Mouse (Mus musculus) heart, embryonic 12.5 days (tissue): ENCODE measurements around the gene Rc3h1. TPM values are rescaled to one million over a fixed set of nuclear protein-coding genes. Genes with fewer than 3 reads are reported as not detected.
"Not testable (repeated sequence)": the region's sequence is repeated elsewhere in the genome, so short reads cannot be mapped to it uniquely, and the experiment has no call there.

Experiments
- ATAC-seq: fragments of 200-750 bp; cut with Nextera tagmentation; 2 replicates; pipeline ENCODE4 v1.8.0; 2017; ENCODE audit warnings: moderate TSS enrichment, moderate library complexity; ENCODE audit not compliant: insufficient number of reproducible peaks, low FRiP score
- H3K27ac ChIP-seq: fragments of 300-500 bp; sonication (generic); 2 replicates; pipeline ENCODE4 v1.5.1; 2016; ENCODE audit warnings: mild to moderate bottlenecking, moderate library complexity; ENCODE audit not compliant: poor library complexity, severe bottlenecking
- H3K27me3 ChIP-seq: fragments of 300-500 bp; sonication (generic); replicated peaks from 2 replicates; pipeline ENCODE4 v1.6.1; 2016; ENCODE audit warnings: mild to moderate bottlenecking, moderate library complexity
- H3K36me3 ChIP-seq: fragments of 300-500 bp; sonication (generic); 2 replicates; pipeline ENCODE4 v1.6.1; 2016; ENCODE audit warnings: mild to moderate bottlenecking, moderate library complexity
- H3K4me1 ChIP-seq: fragments of 300-500 bp; sonication (generic); replicated peaks from 2 replicates; pipeline ENCODE4 v1.6.1; 2016; ENCODE audit warnings: mild to moderate bottlenecking
- H3K4me2 ChIP-seq: fragments of 300-500 bp; sonication (generic); 2 replicates; pipeline ENCODE4 v1.6.1; 2016; ENCODE audit warnings: mild to moderate bottlenecking, moderate library complexity
- H3K4me3 ChIP-seq: fragments of 300-500 bp; sonication (generic); 2 replicates; pipeline ENCODE4 v1.5.1; 2016; ENCODE audit warnings: mild to moderate bottlenecking
- H3K9ac ChIP-seq: fragments of 300-500 bp; sonication (generic); 2 replicates; pipeline ENCODE4 v1.6.1; 2016; ENCODE audit warnings: mild to moderate bottlenecking, moderate library complexity
- H3K9me3 ChIP-seq: fragments of 300-500 bp; sonication (generic); replicated peaks from 2 replicates; pipeline ENCODE4 v1.6.1; 2016; ENCODE audit warnings: mild to moderate bottlenecking, moderate library complexity
- WGBS: fragments of 180-500 bp; shearing (Covaris S2); methylation state at CpG from one replicate; pipeline ENCODE4 v1.1.7; 2016; 5-methylcytosine and 5-hydroxymethylcytosine counted together
- polyA plus RNA-seq: library from polyadenylated mRNA; unstranded; fragments of >200 nt; fragmentation: Nextera tagmentation; extraction: Ambion mirVana; gene quantifications from 2 replicates; pipeline ENCODE4 v1.2.1, GENCODE M21; 2016

Rc3h1 gene
- polyA plus RNA-seq = 7.9 and 9.6 TPM in 2 replicates

DNA sequence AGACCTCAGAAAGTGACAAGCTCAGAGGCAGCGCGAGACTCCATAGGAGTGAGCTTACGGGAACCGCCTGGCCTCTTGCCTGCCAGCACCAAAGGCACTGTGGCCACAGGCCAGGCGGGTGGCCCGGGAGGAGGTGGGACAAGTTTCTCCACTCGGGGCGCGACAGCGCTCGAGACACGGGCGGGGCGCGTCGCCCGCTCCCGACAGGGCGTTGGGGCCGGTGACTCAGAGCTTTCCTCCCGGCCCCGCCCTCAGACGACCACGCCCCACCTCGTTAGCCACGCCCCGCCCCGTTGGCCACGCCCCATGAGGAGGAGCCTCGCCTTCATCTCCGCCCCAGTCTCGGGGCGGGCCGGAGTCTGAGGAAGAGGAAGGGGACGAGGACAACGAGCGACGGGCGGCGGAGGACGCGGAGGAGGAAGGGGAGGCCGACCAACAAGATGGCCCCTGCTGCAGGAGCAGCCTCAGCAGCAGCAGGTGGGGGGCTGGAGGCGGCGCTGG lies at the start of gene Rc3h1:
TSS of gene Rc3h1 (plus strand) at position 362 of the 501 bp plus-strand sequence.
- Histone ChIP-seq H3K4me3 (peak within 1 kb of the TSS; percentile 84), H3K27me3 (no peaks in the 10 kb centered on the region), H3K9me3 (no peaks in the 10 kb centered on the region), H3K4me1 (peaks cover 18% of the 10 kb centered on the region), H3K4me2 (peak within 1 kb of the TSS; percentile 73), H3K27ac (peak within 1 kb of the TSS; percentile 90), H3K9ac (peak within 1 kb of the TSS; percentile 95), H3K36me3 (no peaks in the 10 kb centered on the region)
- under 1% methylated on average over 43 of the region's 45 CpGs for WGBS
- ATAC-seq = peak; percentile 96

DNA sequence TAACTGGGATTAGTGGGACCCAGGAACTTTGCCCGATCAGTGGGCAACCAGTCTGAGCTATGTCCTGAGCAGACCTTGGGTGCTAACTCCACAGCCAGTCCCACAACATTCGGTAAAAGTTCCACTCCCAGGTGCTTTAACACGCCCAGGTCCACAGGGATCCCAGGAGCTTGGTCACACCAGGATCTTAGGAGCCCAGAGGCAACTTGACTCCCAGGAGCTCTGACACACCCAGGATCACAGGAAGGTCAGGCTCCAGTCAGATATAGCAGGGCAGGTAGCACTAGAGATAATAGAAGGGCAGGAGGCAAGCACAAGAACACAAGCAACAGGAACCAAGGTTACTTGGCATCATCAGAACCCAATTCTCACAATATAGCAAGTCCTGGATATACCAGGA lies 48.1 kb upstream of the Rc3h1 start:
- H3K27ac ChIP-seq = no peak overlapping the region
- no peaks in the 10 kb centered on the region for H3K27me3 ChIP-seq
- no peaks in the 10 kb centered on the region for H3K9me3 ChIP-seq
- no peaks in the 10 kb centered on the region for H3K4me1 ChIP-seq
- H3K4me3 ChIP-seq = no peak overlapping the region
- no peak overlapping the region for H3K4me2 ChIP-seq
- no peaks in the 10 kb centered on the region for H3K36me3 ChIP-seq
- no peak for ATAC-seq
- H3K9ac ChIP-seq = no peak overlapping the region
- 74% methylated on average over 3 of the region's 3 CpGs for WGBS

DNA sequence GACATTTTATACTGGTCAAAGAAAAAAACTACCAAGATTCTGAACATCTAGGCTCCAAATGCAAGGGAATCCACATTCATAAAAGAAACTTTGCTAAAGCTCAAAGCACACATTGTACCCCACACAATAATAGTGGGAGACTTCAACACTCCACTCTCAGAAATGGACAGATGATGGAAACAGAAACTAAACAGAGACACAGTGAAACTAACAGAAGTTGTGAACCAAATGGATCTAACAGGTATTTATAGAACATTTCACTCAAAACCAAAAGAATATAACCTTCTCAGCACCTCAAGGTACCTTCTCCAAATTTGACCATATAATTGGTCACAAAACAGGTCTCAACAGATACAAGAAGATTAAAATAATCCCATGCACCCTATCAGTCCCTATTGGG lies 46.3 kb upstream of the Rc3h1 start:
- H3K36me3 ChIP-seq, H3K4me1 ChIP-seq, H3K4me2 ChIP-seq, ATAC-seq, H3K4me3 ChIP-seq, H3K9ac ChIP-seq, H3K27ac ChIP-seq, H3K9me3 ChIP-seq, H3K27me3 ChIP-seq: not testable (repeated sequence)

DNA sequence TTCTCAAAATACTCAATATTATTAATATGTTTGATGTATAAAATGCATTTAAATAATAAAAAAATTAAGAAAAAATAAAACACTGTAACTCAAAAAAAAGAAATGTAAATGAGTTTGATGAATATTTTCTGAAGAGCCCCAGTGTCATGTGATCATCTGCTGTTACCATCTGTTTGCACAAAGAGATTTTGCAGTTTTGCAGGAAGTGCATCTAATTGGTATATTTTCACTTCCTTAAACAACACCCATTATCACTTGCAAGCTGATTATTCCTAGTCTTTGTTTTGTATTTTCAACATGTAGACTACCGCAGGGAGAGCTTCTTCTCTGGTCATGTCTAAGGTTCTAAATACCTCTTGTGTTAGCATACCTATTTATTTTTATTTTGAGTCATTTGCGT lies 45.1 kb upstream of the Rc3h1 start:
- no peak for ATAC-seq
- 74% methylated on average over 2 of the region's 2 CpGs for WGBS

DNA sequence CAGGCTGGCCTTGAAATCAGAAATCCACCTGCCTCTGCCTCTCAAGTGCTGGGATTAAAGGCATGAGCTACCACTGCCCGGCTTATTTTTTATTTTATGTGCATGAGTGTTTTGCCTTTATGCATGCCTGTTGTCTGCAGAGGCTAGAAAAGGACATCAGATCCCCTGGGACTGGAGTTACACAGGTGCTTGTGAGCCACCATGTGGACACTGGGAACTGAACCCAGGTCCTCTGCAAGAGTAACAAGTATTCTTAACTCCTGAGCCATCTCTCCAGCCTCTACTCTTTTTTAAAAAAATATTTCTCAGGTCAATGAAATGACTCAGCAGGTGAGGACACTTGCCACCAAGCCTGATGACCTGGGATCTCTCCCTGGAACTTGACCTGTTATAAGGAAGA lies 44.6 kb upstream of the Rc3h1 start:
- no peaks in the 10 kb centered on the region for H3K9me3 ChIP-seq
- WGBS = 82% methylated on average over 1 of the region's 1 CpGs
- no peak for ATAC-seq

More for the DNA sequence above, 45.1 kb upstream of the Rc3h1 start:
- H3K4me3 ChIP-seq = no peak overlapping the region
- no peak overlapping the region for H3K4me2 ChIP-seq
- no peaks in the 10 kb centered on the region for H3K27me3 ChIP-seq
- no peak overlapping the region for H3K9ac ChIP-seq
- H3K4me1 ChIP-seq = no peaks in the 10 kb centered on the region
- no peaks in the 10 kb centered on the region for H3K36me3 ChIP-seq
- H3K9me3 ChIP-seq = no peaks in the 10 kb centered on the region
- H3K27ac ChIP-seq = no peak overlapping the region

DNA sequence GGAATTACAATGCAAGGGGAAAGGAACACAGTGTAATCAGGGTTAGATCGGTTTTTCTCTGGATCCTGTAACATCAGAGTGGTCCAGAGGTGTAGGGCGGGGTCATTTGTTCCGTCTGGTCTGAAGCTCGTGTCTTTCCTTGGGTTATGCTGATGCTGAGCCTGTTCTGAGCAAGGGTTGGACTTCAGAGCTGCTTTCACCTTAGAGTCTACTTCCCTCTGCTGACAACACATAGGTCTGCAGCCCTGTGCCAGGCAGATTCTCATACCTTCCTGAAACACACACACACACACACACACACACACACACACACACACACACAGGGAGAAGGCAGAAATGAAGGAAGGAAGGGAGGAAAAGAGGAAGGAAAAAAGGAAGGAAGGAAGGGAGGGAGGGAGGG lies 43.2 kb upstream of the Rc3h1 start:
- no peak for ATAC-seq
- Histone ChIP-seq H3K9ac (no peak overlapping the region), H3K27ac (no peak overlapping the region), H3K36me3 (no peaks in the 10 kb centered on the region), H3K27me3 (no peaks in the 10 kb centered on the region), H3K4me1 (no peaks in the 10 kb centered on the region), H3K4me2 (no peak overlapping the region), H3K4me3 (no peak overlapping the region), H3K9me3 (no peaks in the 10 kb centered on the region)
- 45% methylated on average over 4 of the region's 4 CpGs for WGBS

More for the DNA sequence above, 44.6 kb upstream of the Rc3h1 start:
- no peak overlapping the region for H3K27ac ChIP-seq
- no peaks in the 10 kb centered on the region for H3K27me3 ChIP-seq
- no peak overlapping the region for H3K4me2 ChIP-seq
- H3K36me3 ChIP-seq = no peaks in the 10 kb centered on the region
- H3K4me1 ChIP-seq = no peaks in the 10 kb centered on the region
- H3K4me3 ChIP-seq = no peak overlapping the region
- H3K9ac ChIP-seq = no peak overlapping the region

DNA sequence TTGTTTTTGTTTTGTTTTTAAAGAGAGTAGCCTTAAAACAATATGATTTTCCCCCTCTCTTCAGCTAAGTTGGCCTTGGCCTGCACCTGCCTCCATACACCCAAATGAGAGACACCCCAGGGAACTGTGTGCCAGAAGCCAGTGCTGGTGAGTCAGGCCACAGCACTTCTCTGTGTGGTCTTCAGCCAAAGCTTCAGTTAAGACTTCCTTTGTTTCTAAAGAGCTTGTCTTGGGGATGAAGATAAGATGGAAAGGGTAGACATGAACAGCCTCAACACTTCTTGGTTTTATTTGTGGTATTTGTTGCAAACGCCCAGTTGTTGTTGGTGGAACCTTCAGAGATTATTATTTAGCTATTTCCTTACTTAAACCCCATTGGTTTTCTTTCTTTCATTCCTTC lies 31.5 kb upstream of the Rc3h1 start:
- WGBS = 44% methylated on average over 1 of the region's 1 CpGs
- H3K36me3 ChIP-seq = no peaks in the 10 kb centered on the region
- H3K4me3 ChIP-seq = no peak overlapping the region
- no peak overlapping the region for H3K4me2 ChIP-seq
- H3K4me1 ChIP-seq = peaks cover 6% of the 10 kb centered on the region; the same call in 1 of the 2 replicates
- no peak overlapping the region for H3K27ac ChIP-seq
- no peak for ATAC-seq
- no peak overlapping the region for H3K9ac ChIP-seq
- H3K9me3 ChIP-seq = no peaks in the 10 kb centered on the region
- H3K27me3 ChIP-seq = no peaks in the 10 kb centered on the region

DNA sequence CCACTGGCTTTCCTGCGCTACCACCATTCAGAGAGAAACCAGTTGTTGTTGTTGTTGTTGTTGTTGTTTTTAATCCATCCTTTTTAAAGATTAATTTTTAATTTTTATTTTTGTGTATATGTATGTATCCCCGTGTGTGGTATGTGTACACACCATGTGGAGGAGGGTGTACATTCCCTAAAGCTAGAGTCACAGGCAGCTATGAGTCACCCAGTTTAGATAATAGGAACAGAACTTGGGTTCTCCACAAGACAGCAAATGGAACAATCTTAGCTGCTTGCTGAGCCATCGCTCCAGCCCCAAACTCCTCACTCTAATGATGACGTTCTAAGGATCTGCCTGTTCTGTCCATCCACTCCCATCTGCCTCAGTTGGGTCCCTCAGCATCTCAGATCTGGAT lies 29.2 kb upstream of the Rc3h1 start:
- no peaks in the 10 kb centered on the region for H3K36me3 ChIP-seq
- 76% methylated on average over 4 of the region's 4 CpGs for WGBS

DNA sequence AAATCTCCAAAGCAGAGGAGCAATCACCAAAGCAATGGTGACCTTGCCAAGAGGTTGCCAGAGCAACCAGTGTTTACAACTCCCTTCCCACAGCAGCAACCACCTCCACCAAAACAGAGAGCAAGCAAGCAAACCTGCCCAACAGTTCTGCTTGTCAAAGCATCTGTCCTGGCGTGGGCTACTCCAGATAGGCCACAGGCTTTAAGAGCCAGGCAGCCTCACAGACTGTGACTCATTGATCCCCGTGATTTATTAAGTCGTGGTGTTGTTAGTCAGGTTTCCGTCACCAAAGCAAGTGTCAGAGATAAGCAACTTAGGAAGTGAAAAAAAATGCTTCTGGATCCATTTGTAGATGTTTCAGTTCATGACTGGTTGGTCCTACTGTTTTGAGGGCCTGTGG lies 27.7 kb upstream of the Rc3h1 start:
- 27% methylated on average over 4 of the region's 4 CpGs for WGBS

More for the DNA sequence above, 29.2 kb upstream of the Rc3h1 start:
- H3K27me3 ChIP-seq = no peaks in the 10 kb centered on the region
- H3K4me1 ChIP-seq = peaks cover 6% of the 10 kb centered on the region; the same call in 1 of the 2 replicates
- no peak overlapping the region for H3K9ac ChIP-seq
- no peak overlapping the region for H3K4me2 ChIP-seq
- no peak for ATAC-seq
- no peaks in the 10 kb centered on the region for H3K9me3 ChIP-seq
- no peak overlapping the region for H3K4me3 ChIP-seq
- H3K27ac ChIP-seq = no peak overlapping the region

DNA sequence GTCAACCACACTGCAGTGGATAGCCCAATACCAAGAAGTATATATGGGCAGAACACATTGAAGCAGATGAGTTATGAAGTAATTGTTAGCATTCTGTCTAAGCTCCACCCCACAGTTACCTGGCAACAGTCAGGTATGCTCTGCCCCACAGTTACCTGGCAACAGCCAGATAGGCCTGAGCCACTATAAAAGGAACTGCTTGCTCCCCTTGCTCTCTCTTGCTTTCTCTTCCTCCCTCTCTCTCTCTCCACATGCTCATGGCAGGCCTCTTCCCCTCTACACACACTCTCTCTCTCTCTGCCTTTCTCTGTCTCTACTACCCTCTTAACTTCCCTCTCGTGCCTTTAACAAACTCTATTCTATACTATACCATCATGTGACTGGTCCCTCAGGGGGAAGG lies 24.8 kb upstream of the Rc3h1 start:
- 70% methylated on average over 1 of the region's 1 CpGs for WGBS
- not testable (repeated sequence) for H3K27ac ChIP-seq, H3K4me3 ChIP-seq

More for the DNA sequence above, 27.7 kb upstream of the Rc3h1 start:
- Histone ChIP-seq H3K4me1 (peaks cover 6% of the 10 kb centered on the region; the same call in 1 of the 2 replicates), H3K4me3 (no peak overlapping the region), H3K27me3 (no peaks in the 10 kb centered on the region), H3K4me2 (no peak overlapping the region), H3K9ac (no peak overlapping the region), H3K9me3 (no peaks in the 10 kb centered on the region), H3K27ac (no peak overlapping the region), H3K36me3 (no peaks in the 10 kb centered on the region)
- no peak for ATAC-seq

DNA sequence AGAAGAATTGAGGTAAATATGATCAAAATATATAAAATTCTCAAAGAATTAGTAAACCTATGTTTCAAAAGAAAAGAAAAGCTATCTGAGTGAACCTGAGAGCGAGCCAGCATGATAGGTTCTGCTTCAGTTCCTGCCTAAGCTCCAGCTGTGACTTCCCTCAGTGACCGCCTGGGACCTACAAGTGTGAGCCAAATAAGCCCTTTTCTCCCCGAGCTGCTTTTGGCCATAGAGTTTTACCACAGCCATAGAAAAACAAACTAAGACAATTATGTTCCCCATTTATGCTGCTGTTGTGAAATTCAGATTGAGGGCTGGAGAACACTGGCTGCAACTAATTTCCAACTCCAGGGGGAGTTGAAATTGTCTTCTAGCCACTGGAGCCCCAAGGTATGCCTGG lies 24.2 kb upstream of the Rc3h1 start:
- H3K4me3 ChIP-seq = no peak overlapping the region
- H3K36me3 ChIP-seq = no peaks in the 10 kb centered on the region
- no peak for ATAC-seq
- 73% methylated on average over 3 of the region's 3 CpGs for WGBS
- no peak overlapping the region for H3K9ac ChIP-seq
- no peaks in the 10 kb centered on the region for H3K27me3 ChIP-seq
- no peak overlapping the region for H3K27ac ChIP-seq
- no peaks in the 10 kb centered on the region for H3K9me3 ChIP-seq
- H3K4me2 ChIP-seq = no peak overlapping the region
- peaks cover 6% of the 10 kb centered on the region; the same call in 1 of the 2 replicates for H3K4me1 ChIP-seq

More for the DNA sequence above, 24.8 kb upstream of the Rc3h1 start:
- H3K27me3 ChIP-seq, H3K4me2 ChIP-seq, ATAC-seq, H3K36me3 ChIP-seq, H3K9ac ChIP-seq, H3K4me1 ChIP-seq, H3K9me3 ChIP-seq: not testable (repeated sequence)

DNA sequence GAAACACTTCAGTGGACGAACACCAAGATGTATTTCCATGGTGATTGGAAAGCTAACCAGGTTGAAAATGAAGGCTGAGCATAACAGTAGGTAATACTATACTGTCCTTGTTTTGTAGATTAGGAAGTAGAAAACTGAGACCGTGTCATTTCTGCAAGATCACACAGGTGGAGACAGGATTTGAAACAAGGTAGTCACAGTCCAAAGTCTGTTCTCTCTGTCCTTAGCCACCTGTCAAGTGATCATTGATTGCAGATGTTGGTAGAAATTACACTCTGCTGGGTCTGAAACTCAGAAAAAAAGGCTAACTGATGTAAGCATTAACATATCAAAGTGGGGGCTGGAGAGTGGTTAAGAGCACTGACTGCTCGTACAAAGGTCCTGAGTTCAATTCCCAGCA lies 21.9 kb upstream of the Rc3h1 start:
- H3K36me3 ChIP-seq = no peaks in the 10 kb centered on the region
- 72% methylated on average over 3 of the region's 3 CpGs for WGBS
- no peak overlapping the region for H3K27ac ChIP-seq
- no peak overlapping the region for H3K9ac ChIP-seq
- H3K27me3 ChIP-seq = no peaks in the 10 kb centered on the region
- no peak for ATAC-seq
- H3K4me3 ChIP-seq = no peak overlapping the region
- no peak overlapping the region for H3K4me2 ChIP-seq
- no peaks in the 10 kb centered on the region for H3K9me3 ChIP-seq
- no peaks in the 10 kb centered on the region for H3K4me1 ChIP-seq
